Mouse (Mus musculus): Measurements from ENCODE around the gene Rad54l.

DNA sequence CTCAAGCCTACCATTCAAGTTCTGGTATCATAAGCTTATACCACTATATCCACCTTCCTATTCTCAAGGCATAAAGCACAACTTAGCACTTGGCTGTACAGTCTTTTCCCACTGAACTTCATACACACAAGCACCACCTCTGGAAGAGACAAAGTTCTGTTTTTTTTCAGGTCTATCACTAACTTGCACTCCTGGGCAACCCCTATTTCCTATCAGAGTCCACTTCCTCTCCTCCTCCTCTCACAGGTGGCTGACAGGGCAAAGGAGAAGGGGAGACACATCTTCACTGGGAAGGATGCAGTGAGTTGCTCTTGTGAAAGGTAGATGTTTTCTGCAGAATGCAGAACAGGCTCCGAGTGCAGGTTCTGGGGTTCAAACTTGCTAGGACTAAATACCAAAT lies 75.8 kb downstream of the Rad54l start:
- no peak for TF ChIP-seq POLR2A (IDR thresholded peaks at IDR 0.05; ENCODE audit: low read depth, low read length)
- no peak for TF ChIP-seq CTCF (IDR thresholded peaks at IDR 0.05; ENCODE audit: extremely low read depth, insufficient read depth, insufficient read length, insufficient replicate concordance)
